Mouse (Mus musculus) heart, adult 2 months (tissue): ENCODE data around the gene Meis2.

Experiments used
- CTCF ChIP-seq: fragments of 200-600 bp; IDR thresholded peaks from 2 replicates; pipeline ENCODE4 v1.8.1; 2022; ENCODE audit warnings: antibody characterized with exemption, mild to moderate bottlenecking, moderate library complexity
- POLR2A ChIP-seq: fragments of 200-500 bp; IDR thresholded peaks from 2 replicates; pipeline ENCODE4 v1.6.1; 2011; ENCODE audit warnings: mild to moderate bottlenecking, low read depth, low read length, control low read depth; ENCODE audit not compliant: insufficient read depth

DNA sequence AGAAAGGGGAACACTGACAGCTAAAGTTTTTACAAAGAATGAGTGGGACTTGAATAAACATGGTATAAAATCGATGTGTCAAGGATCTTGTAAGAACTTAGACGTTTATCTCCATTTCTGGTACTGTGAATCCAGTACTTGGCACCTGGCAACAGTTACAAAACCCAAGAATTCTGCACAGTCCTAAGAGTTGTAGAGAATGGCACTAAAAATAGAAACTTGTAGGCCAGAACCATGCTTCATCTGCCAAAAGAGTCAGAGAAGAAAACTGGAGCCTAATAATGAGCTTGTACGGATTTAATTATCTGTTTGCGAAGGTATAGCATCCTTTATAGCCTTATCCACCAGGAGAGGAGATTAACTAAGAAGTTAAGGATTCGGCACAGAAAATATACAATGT lies 42.8 kb downstream of the Meis2 start:
- TF ChIP-seq CTCF (no peak), POLR2A (no peak)
